ENCODE assay signal across 8 mouse cellular contexts in genomic region chr2:125516594-125516993, GRCm38 (mm10). TPM values are rescaled to one million over a fixed set of nuclear protein-coding genes. Genes with fewer than 3 reads are reported as not detected.
A peak's percentile ranks its signal among the peaks of the same experiment; 100 is the strongest.
DNase-seq lines count a peak whose midpoint lies in the region; ATAC-seq and TF ChIP-seq lines count a peak whose summit lies in the region.

No protein-coding gene starts in this region.

- H3K9ac ChIP-seq in forebrain, embryonic 13.5 days: no peak overlapping the region

- no peak overlapping the region for H3K4me2 ChIP-seq in forebrain, embryonic 13.5 days

- peak; percentile 26 for DNase-seq in forebrain, embryonic 10.5 days (ENCODE audit: extremely low spot score, low spot score)
- peak; percentile 71 for DNase-seq in gastrocnemius, adult 2 months
- peak; percentile 23 to 30 for DNase-seq in kidney, adult 8-10 months
- DNase-seq in lung, postnatal 14 days: peak; percentile 57
- DNase-seq in spleen, postnatal 14 days (ENCODE audit: low spot score in 2 of 2): no peak
- no peak for DNase-seq in natural killer cell, adult 2 months (ENCODE audit: low spot score in 2 of 2)

- peaks cover 13% of the 10 kb centered on the region for H3K4me1 ChIP-seq in forebrain, embryonic 10.5 days
- no peaks in the 10 kb centered on the region for H3K4me1 ChIP-seq in forebrain, embryonic 13.5 days

- H3K9me3 ChIP-seq in forebrain, embryonic 10.5 days: no peaks in the 10 kb centered on the region
- H3K9me3 ChIP-seq in forebrain, embryonic 13.5 days (replicated peaks): no peaks in the 10 kb centered on the region; the same call in 1 of the 2 replicates

- no peak for TF ChIP-seq CTCF in gastrocnemius, adult 2 months (IDR thresholded peaks at IDR 0.05)

- H3K4me3 ChIP-seq in forebrain, embryonic 10.5 days: no peak overlapping the region
- no peak overlapping the region for H3K4me3 ChIP-seq in forebrain, embryonic 13.5 days
- H3K4me3 ChIP-seq in gastrocnemius, adult 2 months: no peak overlapping the region

- ATAC-seq in forebrain, embryonic 13.5 days: no peak
- no peak for ATAC-seq in granulocyte monocyte progenitor cell, adult 5-6 weeks (replicated peaks; ENCODE audit: poor library complexity, severe bottlenecking)

- intact Hi-C loops in gastrocnemius, adult 2 months (cut with DNase I): no loop called here

- H3K27ac ChIP-seq in forebrain, embryonic 10.5 days: no peak overlapping the region
- no peak overlapping the region for H3K27ac ChIP-seq in forebrain, embryonic 13.5 days
- peak overlapping the region; percentile 59 for H3K27ac ChIP-seq in gastrocnemius, adult 2 months

- no peaks in the 10 kb centered on the region for H3K36me3 ChIP-seq in forebrain, embryonic 10.5 days (replicated peaks)
- H3K36me3 ChIP-seq in forebrain, embryonic 13.5 days (ENCODE audit: poor library complexity, severe bottlenecking): no peaks in the 10 kb centered on the region

- no peaks in the 10 kb centered on the region for H3K27me3 ChIP-seq in forebrain, embryonic 10.5 days (ENCODE audit: poor library complexity, severe bottlenecking)
- H3K27me3 ChIP-seq in forebrain, embryonic 13.5 days: no peaks in the 10 kb centered on the region

- WGBS in forebrain, embryonic 10.5 days: 47% methylated on average over 4 of the region's 4 CpGs
- WGBS in forebrain, embryonic 13.5 days: 55% methylated on average over 4 of the region's 4 CpGs

RNA-seq across cellular contexts. Expression of gene Fbn1, which starts 8.8 kb away (rescaled TPM):
- polyA plus RNA-seq in forebrain, embryonic 10.5 days (2016; fragmentation: Nextera tagmentation; extraction: Ambion mirVana): 4.2 and 5.2 TPM in 2 replicates
- polyA plus RNA-seq in forebrain, embryonic 13.5 days (2015; fragmentation: Nextera tagmentation; extraction: Ambion mirVana): 1.7 and 1.8 TPM in 2 replicates
- total RNA-seq in gastrocnemius, adult 2 months (2021): 10 to 100 TPM; 33.1 to 55.3 TPM
- total RNA-seq in granulocyte monocyte progenitor cell, adult 5-6 weeks (2014; fragmentation: Nextera tagmentation): 0.13 TPM in 1 of 2 replicates, not detected in the other
- total RNA-seq in granulocyte monocyte progenitor cell, adult 5-6 weeks (2017): 0.05 and 0.34 TPM in 2 replicates

RNA-seq across cellular contexts. Expression of gene Gm9913, which starts 11.7 kb away (rescaled TPM):
- polyA plus RNA-seq in forebrain, embryonic 10.5 days (2016; fragmentation: Nextera tagmentation; extraction: Ambion mirVana): 0.14 and 0.19 TPM in 2 replicates
- 0.10 TPM in 1 of 2 replicates, not detected in the other for polyA plus RNA-seq in forebrain, embryonic 13.5 days (2015; fragmentation: Nextera tagmentation; extraction: Ambion mirVana)
- under 1 TPM in 1 of 2 experiments, not detected in 1; 0.08 TPM for total RNA-seq in gastrocnemius, adult 2 months (2021)
- total RNA-seq in granulocyte monocyte progenitor cell, adult 5-6 weeks (2014; fragmentation: Nextera tagmentation): not detected in 2 replicates
- not detected in 2 replicates for total RNA-seq in granulocyte monocyte progenitor cell, adult 5-6 weeks (2017)

Comparison
In these comparisons a context has a peak if more than half of its experiments do, and no peak if none do; other contexts are left out.
1. DNase-seq: peak in forebrain, embryonic 10.5 days (single experiment), gastrocnemius, adult 2 months (single experiment), kidney, adult 8-10 months (2 of 2) and lung, postnatal 14 days (single experiment); none in spleen, postnatal 14 days (0 of 2) and natural killer cell, adult 2 months (0 of 2).
2. RNA of gene Fbn1, which starts 8.8 kb away (total RNA-seq): 33.1 to 55.3 TPM in gastrocnemius, adult 2 months; 0.05 to 0.34 TPM in granulocyte monocyte progenitor cell, adult 5-6 weeks; every median in the first group is over 10 times any median in the second.